Mouse (Mus musculus) thymus, adult 18-20 months (tissue): ENCODE results near the gene Siglecf.
"Not testable (repeated sequence)": the region's sequence is repeated elsewhere in the genome, so short reads cannot be mapped to it uniquely, and the experiment has no call there.

Experiments used
- DNase-seq, 2 experiments: peaks; one replicate each; pipeline ENCODE4 v3.0.0; 2022; ENCODE audit warnings: mixed read lengths in 2 of 2

The Siglecf gene

DNA sequence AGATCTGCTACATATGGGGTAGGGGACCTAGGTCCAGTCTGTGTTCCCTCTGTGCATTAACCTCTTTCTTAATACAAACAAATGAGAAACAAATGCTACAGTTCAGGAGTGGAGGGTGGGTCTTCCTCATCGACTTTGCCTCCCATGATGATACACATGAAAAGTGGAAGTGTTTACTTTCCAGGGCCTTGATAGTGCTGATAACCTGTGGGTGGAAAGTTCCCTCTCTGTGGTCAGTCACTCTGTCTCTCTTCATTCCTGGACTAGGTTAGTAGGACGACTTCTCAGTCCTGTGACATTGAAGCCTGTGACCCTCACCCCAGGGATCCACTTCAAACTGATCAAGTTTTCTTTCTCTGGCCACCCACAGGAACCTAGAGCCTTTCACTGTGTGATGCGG lies at the start of gene Siglecf:
TSS of gene Siglecf (plus strand) at position 188 of the 400 bp plus-strand sequence.
- no peak for DNase-seq

- DNase-seq: no peak
These were observed 45.9 kb upstream of the Siglecf start for GRCm38 (mm10) chr7:43305235-43305634.

- DNase-seq: no peak
These were observed 42.1 kb upstream of the Siglecf start for GRCm38 (mm10) chr7:43309069-43309468.

DNA sequence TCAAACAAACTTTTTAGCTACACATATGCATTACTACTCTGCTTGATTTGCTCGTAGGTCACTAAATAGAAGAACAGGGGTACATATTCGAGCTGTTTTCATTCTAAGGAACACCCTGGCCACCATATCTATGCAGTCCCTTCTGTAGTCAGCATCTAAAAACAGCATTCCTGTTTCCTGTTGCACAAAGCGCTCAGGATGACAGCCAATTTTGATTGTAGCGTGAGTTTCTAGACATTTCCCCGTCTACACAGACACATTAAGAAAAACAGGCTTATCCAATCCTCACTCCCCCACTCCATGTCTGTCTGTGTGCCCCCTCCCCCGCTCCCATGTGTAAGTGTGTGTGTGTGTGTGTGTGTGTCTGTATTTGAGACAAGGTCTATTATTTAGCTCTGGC lies 39.5 kb upstream of the Siglecf start:
- no peak for DNase-seq

DNA sequence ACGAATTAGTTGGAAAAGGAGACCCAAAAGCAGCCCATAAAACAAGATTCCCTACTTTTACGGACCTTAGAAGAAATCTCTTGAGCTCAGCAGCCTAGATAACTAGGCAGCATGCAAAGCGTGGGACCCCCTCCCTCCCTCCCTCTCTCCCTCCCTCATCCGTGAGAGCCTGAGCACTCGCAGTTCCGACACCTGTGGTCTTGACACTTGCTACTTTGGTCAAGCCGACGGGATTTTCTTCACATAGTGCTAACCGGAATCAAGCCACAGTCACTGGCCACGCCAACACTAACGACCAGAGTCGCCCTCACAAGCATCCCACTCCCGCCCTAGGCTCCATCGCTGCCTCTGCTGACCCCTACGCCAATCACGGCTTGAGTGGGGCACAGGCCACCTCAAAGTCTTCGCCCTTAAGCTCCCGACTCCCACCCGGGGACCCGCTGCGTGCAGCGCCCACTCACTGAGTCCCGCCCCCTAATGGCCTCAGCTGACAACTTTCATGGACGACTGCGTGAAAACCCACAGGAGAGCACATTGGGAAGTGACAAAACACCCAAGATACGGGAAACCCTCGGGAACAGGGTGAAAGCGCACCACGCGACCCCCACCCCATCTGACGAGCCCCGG lies 38.6 kb upstream of the Siglecf start:
- DNase-seq: no peak

- DNase-seq: peak; percentile 63 to 81
These were observed 38.1 kb upstream of the Siglecf start, which contains the start of gene Zfp715 for GRCm38 (mm10) chr7:43313013-43313428. Zfp715 (minus strand) TSS chr7:43313294.

- no peak for DNase-seq
These were observed 24.8 kb upstream of the Siglecf start for GRCm38 (mm10) chr7:43326223-43326780.

DNA sequence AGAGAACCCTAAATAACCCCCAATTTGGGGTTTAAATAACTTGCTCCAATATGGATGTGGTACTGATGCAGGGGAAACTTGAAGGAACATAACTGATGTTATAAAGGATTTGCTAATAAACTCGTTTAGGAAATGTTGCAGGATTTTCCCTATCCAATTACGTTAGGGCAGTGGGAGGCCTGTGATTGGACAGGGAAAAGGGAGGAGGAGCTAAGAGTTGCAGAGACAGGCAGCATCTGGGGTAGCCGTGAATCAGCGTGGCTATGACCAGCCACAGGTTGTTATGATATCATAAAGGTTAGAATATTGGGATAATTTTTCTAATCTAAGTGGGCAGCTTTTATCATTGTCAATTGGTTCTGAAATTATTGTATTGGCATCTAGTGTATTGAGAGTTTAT lies 23.0 kb upstream of the Siglecf start:
- no peak for DNase-seq

DNA sequence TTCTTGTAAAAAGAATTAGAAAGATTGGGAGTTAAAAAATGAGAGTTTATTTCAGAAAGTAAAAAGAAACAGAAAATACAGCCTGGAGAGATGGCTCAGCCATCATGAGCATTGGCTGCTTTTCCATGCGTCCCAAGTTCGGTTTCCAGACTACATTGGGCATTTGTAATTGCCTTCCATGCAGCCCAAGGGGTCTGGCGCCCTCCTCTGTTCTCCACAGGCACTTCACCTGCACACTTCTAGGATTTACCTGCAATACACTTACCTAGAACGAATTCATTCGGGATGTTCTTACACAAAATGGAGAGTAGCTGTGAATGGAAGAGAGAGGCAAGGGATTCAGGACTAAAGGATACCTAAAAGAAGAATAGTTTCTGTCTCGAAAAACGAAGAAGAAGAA lies 17.9 kb upstream of the Siglecf start:
- DNase-seq: no peak

GRCm38 (mm10) chr7:43333899-43334298 lies 17.2 kb upstream of the Siglecf start:
- DNase-seq: no peak

DNA sequence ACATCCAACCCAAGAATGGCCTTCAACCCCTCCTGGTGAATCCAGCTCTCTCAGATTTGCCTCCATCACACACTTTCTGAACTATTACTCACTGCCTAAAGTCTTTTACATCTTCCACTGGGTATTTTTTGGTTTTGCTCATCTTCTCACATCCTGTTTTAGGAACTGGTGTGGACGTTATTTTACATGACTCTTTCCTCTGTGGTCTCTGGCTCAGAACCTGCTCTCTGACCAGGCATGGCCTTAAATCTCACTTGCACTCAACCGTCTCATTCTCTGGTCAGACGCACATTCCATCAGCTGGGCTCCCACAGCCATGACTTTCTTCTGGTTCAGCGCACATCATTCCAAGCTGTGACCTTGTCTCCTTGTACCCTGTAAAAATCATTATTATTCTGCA lies 10.4 kb upstream of the Siglecf start:
- DNase-seq: no peak

- DNase-seq: no peak
These were observed 8.0 kb upstream of the Siglecf start for GRCm38 (mm10) chr7:43343191-43343590.

GRCm38 (mm10) chr7:43344020-43344419 lies 7.1 kb upstream of the Siglecf start:
- no peak for DNase-seq

DNA sequence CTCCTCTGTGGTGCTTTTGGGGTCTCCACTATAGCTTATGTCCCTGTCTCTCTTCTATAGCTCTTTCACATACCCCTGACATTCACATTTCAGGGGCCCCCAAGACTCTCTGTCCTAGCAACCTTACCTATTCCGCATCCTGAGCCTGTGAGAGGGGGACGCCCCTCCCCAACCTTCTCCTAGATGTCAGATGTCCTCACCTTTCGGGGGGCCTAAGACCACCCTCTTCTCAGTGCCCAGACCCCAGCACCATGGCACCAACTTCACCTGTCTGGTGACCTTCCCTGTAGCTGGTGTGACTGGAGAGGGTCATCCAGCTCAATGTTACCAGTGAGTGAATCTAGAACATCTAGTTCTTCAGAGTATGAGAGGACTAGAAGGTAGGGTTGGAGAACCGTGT lies 6.7 kb upstream of the Siglecf start:
- DNase-seq: no peak

GRCm38 (mm10) chr7:43346148-43346547 lies 5.0 kb upstream of the Siglecf start:
- DNase-seq: no peak

- no peak for DNase-seq
These were observed 4.6 kb upstream of the Siglecf start for GRCm38 (mm10) chr7:43346571-43346970.

DNA sequence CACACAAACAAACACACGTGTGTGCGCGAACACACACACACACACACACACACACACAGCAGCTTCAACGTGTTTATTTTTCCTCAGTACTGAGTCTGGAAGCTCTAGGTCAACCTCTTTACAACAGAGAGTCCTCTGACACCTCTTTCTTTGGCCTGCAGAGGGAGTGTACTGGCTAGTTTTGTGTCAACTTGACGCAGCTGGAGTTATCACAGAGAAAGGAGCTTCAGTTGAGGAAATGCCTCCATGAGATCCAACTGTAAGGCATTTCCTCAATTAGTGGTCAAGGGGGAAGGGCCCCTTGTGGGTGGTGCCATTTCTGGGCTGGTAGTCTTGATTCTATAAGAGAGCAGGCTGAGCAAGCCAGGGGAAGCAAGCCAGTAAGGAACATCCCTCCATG lies 1.5 kb upstream of the Siglecf start:
- not testable (repeated sequence) for DNase-seq

- no peak for DNase-seq
These were observed 2.0 kb downstream of the Siglecf start for GRCm38 (mm10) chr7:43353118-43353517.

DNA sequence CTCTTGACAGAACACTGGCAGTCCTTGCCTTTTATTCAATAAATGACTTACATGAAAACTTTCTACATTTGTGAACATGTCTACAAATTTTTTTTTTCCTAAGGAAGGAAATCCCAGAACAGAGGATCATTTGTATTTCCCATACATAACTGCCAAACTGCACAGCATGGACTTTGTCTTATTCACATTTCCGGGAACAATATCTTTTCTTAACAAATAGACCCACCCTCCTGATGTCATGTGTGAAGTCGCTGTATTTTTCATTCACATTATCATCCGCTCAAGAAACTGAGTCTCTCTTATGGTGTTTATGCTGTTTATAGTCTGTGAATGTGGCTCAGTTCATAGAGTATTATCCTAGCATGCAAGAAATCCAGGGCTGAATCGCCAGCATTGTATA lies 2.6 kb downstream of the Siglecf start:
- no peak for DNase-seq

- no peak for DNase-seq
These were observed 4.0 kb downstream of the Siglecf start for GRCm38 (mm10) chr7:43354893-43355835.

- DNase-seq: no peak
These were observed 7.4 kb downstream of the Siglecf start for GRCm38 (mm10) chr7:43358556-43358955.

- no peak for DNase-seq
These were observed 10.3 kb downstream of the Siglecf start for GRCm38 (mm10) chr7:43361442-43361841.

GRCm38 (mm10) chr7:43362021-43362420 lies 10.9 kb downstream of the Siglecf start:
- no peak for DNase-seq

DNA sequence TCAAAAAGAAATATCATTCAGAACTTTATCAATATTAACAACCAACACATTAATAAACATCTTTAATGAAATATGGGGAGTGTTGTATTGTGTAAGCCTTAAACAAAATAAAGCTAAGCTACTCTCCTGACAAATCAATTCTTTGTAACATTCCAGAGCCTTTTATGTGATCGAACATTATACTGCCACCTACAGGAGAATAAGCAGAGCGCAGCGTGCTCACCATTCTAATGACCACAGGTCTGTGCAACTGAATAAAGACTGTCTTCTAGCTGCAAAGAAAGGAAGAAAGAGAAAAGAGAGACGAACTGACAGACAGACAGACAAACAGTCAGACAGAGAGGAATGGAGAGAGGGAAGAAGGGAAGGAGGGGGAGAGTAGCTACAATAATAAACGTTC lies 27.1 kb downstream of the Siglecf start:
- DNase-seq: no peak
